Mouse (Mus musculus): ENCODE measurements around the gene Rab3ip. TPM values are rescaled to one million over a fixed set of nuclear protein-coding genes. Genes with fewer than 3 reads are reported as not detected.

Rab3ip gene
- polyA plus RNA-seq, 1 experiment from 2014 or later: 43.1 TPM

DNA sequence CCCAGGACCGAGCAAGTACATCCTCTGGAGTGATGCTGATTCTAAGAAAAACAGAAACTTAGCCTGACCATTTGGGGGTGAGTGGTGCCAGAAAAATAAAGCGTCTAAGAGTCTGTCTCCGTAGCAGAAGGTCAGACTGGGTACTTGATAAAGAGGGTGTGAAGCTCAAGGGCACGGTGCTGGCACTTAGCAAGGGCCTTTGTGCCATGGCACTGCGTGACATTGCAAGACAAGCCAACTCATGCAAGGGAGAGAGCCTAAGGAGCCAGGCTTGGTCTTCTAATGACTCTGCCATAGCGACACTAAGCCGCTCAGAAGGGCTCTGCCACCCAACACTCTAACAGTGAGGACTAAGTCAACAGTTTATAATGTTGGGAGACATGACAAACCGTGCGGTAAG lies 28.3 kb upstream of the Rab3ip start:
- no peak overlapping the region for H3K4me2 ChIP-seq
- no peak overlapping the region for H3K9ac ChIP-seq
- H3K27ac ChIP-seq: no peak overlapping the region
- 93% methylated on average over 9 of the region's 9 CpGs for WGBS
- no peaks in the 10 kb centered on the region for H3K36me3 ChIP-seq (ENCODE audit: poor library complexity, severe bottlenecking)
- no peak overlapping the region for H3K4me3 ChIP-seq
- no peak for ATAC-seq
- no peaks in the 10 kb centered on the region for H3K4me1 ChIP-seq
- no peaks in the 10 kb centered on the region for H3K27me3 ChIP-seq
- no peaks in the 10 kb centered on the region for H3K9me3 ChIP-seq (replicated peaks)

DNA sequence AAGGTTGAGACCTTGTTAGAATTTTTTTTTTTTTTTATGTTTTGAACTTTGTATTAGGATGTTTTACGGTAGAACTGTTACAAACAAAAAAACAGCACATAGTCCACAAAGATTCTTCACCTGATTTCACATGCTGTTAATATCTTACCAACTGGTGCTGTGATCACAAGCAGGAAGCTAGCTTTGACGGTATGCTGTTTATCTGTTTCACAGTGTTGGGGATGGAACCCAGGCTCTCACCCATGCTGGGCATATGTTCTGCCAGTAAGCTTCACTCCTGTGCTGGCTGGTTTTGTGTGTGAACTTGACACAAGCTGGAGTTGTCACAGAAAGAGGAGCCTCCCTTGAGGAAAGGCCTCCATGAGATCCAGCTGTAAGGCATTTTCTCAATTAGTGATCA lies 27.3 kb upstream of the Rab3ip start:
- Histone ChIP-seq H3K9me3 (replicated peaks) (no peaks in the 10 kb centered on the region), H3K36me3 (ENCODE audit: poor library complexity, severe bottlenecking) (no peaks in the 10 kb centered on the region), H3K27ac (no peak overlapping the region), H3K4me3 (no peak overlapping the region), H3K4me1 (no peaks in the 10 kb centered on the region), H3K4me2 (no peak overlapping the region), H3K9ac (no peak overlapping the region), H3K27me3 (no peaks in the 10 kb centered on the region)
- 88% methylated on average over 2 of the region's 2 CpGs for WGBS
- no peak for ATAC-seq

DNA sequence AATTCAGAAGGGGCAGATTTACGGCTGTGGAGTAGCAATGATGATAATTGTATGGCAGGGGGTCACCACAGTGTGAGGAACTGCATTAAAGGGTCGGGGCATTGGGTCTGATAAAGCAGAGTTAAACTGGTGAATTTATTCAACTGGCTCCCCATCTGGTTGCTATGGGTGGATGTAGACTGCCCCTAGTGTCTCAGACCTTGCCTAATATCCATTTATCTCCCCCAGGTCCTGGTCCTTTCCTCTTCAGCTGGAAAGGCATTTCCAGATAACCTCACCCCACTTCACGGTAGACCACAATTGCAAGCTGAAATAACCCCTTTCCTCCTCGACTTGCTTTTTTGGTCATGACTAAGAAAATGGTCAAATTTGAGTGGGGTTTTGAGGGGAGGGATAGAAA lies 26.9 kb upstream of the Rab3ip start:
- no peaks in the 10 kb centered on the region for H3K4me1 ChIP-seq
- H3K9me3 ChIP-seq (replicated peaks): no peaks in the 10 kb centered on the region
- WGBS: 74% methylated on average over 4 of the region's 4 CpGs
- H3K27ac ChIP-seq: no peak overlapping the region
- no peak overlapping the region for H3K4me3 ChIP-seq
- no peak for ATAC-seq
- H3K9ac ChIP-seq: no peak overlapping the region
- H3K27me3 ChIP-seq: no peaks in the 10 kb centered on the region
- no peaks in the 10 kb centered on the region for H3K36me3 ChIP-seq (ENCODE audit: poor library complexity, severe bottlenecking)
- H3K4me2 ChIP-seq: no peak overlapping the region

DNA sequence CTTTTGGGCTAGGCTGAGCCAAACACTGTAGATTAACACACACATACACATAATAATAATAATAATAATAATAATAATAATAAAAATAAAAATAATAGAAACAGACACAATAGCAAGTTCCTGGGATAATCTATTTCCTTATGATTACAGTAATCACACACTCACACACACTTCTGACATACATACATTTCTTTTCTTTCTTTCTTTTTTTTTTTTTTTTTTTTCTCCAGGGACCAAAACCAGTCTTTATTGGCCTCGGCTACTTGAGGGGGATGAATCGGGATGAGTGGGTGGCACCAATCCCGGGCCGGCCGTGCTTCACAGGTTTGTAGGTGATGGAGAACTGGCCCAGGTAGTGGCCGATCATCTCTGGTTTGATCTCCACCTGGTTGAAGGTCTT lies 21.9 kb upstream of the Rab3ip start, which contains the start of gene Gm10271:
Gene Gm10271 (minus strand): TSS at position 101 of the 400 bp plus-strand sequence.
- Histone ChIP-seq H3K27ac (no peak within 1 kb of the TSS), H3K4me3 (no peak within 1 kb of the TSS), H3K27me3 (no peaks in the 10 kb centered on the region), H3K9me3 (replicated peaks) (no peaks in the 10 kb centered on the region), H3K4me1 (no peaks in the 10 kb centered on the region), H3K4me2 (no peak within 1 kb of the TSS), H3K36me3 (ENCODE audit: poor library complexity, severe bottlenecking) (no peaks in the 10 kb centered on the region), H3K9ac (no peak within 1 kb of the TSS)
- ATAC-seq: no peak
- WGBS: 97% methylated on average over 6 of the region's 6 CpGs

DNA sequence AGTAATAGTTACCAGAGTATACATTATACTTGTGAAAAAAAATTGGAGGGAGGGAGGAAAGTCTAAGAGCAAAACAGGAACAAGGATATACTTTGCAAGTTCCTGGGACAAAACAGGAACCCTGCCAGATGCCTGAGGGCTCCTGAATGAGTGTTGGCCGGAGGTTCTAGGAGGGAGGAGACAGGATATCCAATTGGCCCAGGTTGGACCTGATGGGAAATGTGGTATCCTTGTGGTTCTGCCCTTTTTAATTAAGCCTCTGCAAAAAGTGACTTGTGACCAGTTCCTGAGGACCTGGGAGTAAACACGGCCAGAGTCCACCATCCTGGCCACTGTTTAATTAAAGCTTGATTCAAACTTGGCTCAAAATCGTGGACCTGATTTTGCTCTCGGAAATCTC lies 18.2 kb upstream of the Rab3ip start:
- Histone ChIP-seq H3K27me3 (no peaks in the 10 kb centered on the region), H3K4me1 (no peaks in the 10 kb centered on the region), H3K4me3 (no peak overlapping the region), H3K27ac (no peak overlapping the region), H3K9me3 (replicated peaks) (no peaks in the 10 kb centered on the region), H3K4me2 (no peak overlapping the region), H3K36me3 (ENCODE audit: poor library complexity, severe bottlenecking) (no peaks in the 10 kb centered on the region), H3K9ac (no peak overlapping the region)
- ATAC-seq: no peak
- WGBS: 90% methylated on average over 4 of the region's 4 CpGs

DNA sequence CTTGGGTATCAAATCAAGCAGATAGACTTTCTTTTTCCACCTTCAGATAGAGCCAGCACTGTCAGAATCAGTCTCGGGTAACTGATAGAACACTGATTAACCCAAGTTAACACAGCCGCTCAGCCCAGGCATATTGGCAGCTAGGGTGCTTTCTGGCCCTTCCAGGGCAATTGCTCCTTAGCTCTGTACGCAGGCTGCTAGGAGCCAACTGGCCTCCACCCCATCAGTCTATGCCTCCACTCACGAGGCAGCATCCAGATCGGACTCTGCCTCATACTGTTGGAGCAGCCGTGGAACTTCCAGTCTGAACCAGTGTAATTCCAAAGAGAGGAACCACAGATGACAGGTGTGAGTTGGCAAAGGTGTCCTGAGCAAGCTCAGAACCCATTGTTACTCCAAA lies 15.5 kb upstream of the Rab3ip start:
- no peak overlapping the region for H3K27ac ChIP-seq
- no peaks in the 10 kb centered on the region for H3K9me3 ChIP-seq (replicated peaks)
- H3K4me3 ChIP-seq: no peak overlapping the region
- H3K36me3 ChIP-seq (ENCODE audit: poor library complexity, severe bottlenecking): no peaks in the 10 kb centered on the region
- 82% methylated on average over 6 of the region's 6 CpGs for WGBS
- H3K9ac ChIP-seq: no peak overlapping the region
- no peak overlapping the region for H3K4me2 ChIP-seq
- ATAC-seq: no peak
- H3K27me3 ChIP-seq: no peaks in the 10 kb centered on the region
- H3K4me1 ChIP-seq: no peaks in the 10 kb centered on the region

DNA sequence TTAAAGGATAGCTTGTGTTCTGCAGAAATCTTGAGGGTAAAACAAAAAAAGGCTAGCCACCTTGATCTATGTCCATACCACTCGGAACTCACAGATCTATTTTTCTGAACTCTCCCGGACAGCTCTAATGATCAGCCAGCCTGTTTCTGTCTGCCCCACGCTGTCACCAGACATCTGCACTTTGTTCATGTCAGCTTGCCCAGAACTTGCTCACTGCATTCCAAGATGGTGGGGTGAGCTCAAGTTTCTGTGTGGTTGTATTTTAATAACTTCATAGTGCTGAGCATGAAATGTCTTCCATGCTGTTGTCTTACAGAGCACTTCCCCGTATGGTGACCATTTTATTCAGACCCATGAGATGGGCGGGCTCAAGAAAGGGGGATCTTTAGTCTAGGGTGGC lies 14.7 kb upstream of the Rab3ip start:
- H3K4me2 ChIP-seq: no peak overlapping the region
- no peak for ATAC-seq
- H3K27ac ChIP-seq: no peak overlapping the region
- H3K9me3 ChIP-seq (replicated peaks): no peaks in the 10 kb centered on the region
- H3K9ac ChIP-seq: no peak overlapping the region
- H3K36me3 ChIP-seq (ENCODE audit: poor library complexity, severe bottlenecking): no peaks in the 10 kb centered on the region
- H3K27me3 ChIP-seq: no peaks in the 10 kb centered on the region
- WGBS: 80% methylated on average over 5 of the region's 5 CpGs
- H3K4me1 ChIP-seq: no peaks in the 10 kb centered on the region
- no peak overlapping the region for H3K4me3 ChIP-seq

DNA sequence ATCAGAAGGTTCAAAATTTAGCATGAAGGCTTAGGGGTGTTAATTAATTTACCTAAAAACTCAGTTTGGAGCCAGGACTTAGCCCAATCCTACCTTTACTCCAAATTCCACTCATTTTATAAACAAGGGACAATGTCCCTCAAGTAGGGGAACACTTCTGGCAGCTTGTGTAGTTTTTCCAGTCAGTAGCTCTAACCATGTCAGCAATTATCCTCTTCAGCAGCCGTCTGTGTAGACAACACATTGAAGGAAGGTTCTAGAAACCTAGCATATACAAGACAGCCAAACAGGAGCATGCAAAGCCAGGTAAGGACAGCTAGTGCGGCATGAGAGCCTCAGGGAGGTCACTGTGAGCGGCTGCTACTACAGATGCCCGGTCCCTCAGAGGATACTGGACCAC lies 14.0 kb upstream of the Rab3ip start:
- H3K4me2 ChIP-seq: no peak overlapping the region
- WGBS: 87% methylated on average over 4 of the region's 4 CpGs
- H3K27me3 ChIP-seq: no peaks in the 10 kb centered on the region
- ATAC-seq: no peak
- H3K4me1 ChIP-seq: no peaks in the 10 kb centered on the region
- no peaks in the 10 kb centered on the region for H3K9me3 ChIP-seq (replicated peaks)
- no peak overlapping the region for H3K4me3 ChIP-seq
- no peaks in the 10 kb centered on the region for H3K36me3 ChIP-seq (ENCODE audit: poor library complexity, severe bottlenecking)
- no peak overlapping the region for H3K27ac ChIP-seq
- no peak overlapping the region for H3K9ac ChIP-seq

DNA sequence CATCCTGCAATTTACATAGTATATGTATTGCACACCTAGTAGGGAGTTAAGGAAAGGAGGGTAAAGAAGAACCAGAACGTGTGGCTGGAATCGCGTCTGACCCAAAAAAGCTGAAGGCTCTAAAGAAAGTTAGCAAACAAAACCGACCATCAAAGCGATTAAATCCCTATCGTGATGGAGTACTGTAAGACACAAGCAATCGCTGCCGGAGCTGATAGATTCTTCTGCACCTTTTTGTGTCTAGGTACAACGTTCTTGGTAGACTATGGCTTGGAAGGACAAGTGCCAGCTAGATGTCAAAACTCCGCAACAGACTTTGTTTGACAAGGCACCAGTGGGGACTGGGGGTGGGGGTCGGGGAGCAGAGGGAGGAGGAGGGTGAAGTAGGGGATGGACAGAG lies 13.5 kb upstream of the Rab3ip start:
- H3K27me3 ChIP-seq: no peaks in the 10 kb centered on the region
- H3K4me1 ChIP-seq: no peaks in the 10 kb centered on the region
- no peak overlapping the region for H3K27ac ChIP-seq
- H3K36me3 ChIP-seq (ENCODE audit: poor library complexity, severe bottlenecking): no peaks in the 10 kb centered on the region
- no peak for ATAC-seq
- no peak overlapping the region for H3K4me2 ChIP-seq
- WGBS: 79% methylated on average over 11 of the region's 11 CpGs
- H3K9ac ChIP-seq: no peak overlapping the region
- H3K9me3 ChIP-seq (replicated peaks): no peaks in the 10 kb centered on the region
- no peak overlapping the region for H3K4me3 ChIP-seq

DNA sequence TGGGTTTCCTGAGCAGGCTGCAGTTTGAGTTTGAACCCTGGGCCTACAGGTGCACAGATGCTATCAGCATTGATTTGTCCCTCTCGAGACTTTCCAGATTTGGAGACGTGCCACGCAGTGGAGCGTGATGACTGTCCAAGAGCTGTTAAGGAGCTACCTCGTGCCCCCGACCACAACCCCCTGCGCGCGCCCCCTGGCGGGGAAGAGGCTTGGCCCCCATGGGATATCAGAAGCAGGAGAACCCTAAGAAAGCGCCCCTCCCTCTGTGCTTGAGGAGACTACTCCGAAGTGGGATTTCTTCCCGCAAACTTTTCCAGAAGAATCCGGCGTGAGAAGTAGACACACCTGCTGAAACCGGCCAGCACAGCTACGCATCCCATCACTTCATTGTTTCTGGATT lies 12.2 kb upstream of the Rab3ip start:
- H3K4me3 ChIP-seq: no peak overlapping the region
- WGBS: 60% methylated on average over 17 of the region's 17 CpGs

DNA sequence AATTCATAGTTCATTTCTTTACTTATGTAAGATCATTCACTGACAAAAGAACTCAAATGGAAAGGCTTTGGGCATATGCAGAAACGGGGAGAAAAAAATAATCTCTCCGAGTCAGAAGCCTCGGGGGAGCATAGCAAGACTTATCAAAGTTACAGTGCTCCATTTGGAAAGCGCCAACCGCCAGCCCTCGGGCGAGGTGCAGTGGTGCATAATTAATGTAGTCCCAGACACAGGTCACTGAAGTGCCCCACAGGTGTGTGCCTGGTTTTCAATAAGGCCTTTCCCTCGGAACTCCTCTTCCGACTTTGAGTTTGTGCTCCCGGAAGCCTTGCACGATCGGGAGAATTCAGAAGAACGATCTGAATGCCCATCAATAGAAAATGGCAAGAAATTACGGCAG lies 11.6 kb upstream of the Rab3ip start:
- no peak overlapping the region for H3K27ac ChIP-seq
- 84% methylated on average over 14 of the region's 14 CpGs for WGBS
- H3K27me3 ChIP-seq: no peaks in the 10 kb centered on the region
- no peaks in the 10 kb centered on the region for H3K9me3 ChIP-seq (replicated peaks)
- H3K4me3 ChIP-seq: no peak overlapping the region
- H3K4me1 ChIP-seq: no peaks in the 10 kb centered on the region
- H3K9ac ChIP-seq: no peak overlapping the region
- H3K36me3 ChIP-seq (ENCODE audit: poor library complexity, severe bottlenecking): no peaks in the 10 kb centered on the region
- no peak for ATAC-seq
- H3K4me2 ChIP-seq: no peak overlapping the region

More for the DNA sequence above, 12.2 kb upstream of the Rab3ip start:
- no peak overlapping the region for H3K9ac ChIP-seq
- H3K36me3 ChIP-seq (ENCODE audit: poor library complexity, severe bottlenecking): no peaks in the 10 kb centered on the region
- H3K27me3 ChIP-seq: no peaks in the 10 kb centered on the region
- no peak overlapping the region for H3K4me2 ChIP-seq
- no peaks in the 10 kb centered on the region for H3K4me1 ChIP-seq
- H3K27ac ChIP-seq: no peak overlapping the region
- ATAC-seq: no peak
- no peaks in the 10 kb centered on the region for H3K9me3 ChIP-seq (replicated peaks)

DNA sequence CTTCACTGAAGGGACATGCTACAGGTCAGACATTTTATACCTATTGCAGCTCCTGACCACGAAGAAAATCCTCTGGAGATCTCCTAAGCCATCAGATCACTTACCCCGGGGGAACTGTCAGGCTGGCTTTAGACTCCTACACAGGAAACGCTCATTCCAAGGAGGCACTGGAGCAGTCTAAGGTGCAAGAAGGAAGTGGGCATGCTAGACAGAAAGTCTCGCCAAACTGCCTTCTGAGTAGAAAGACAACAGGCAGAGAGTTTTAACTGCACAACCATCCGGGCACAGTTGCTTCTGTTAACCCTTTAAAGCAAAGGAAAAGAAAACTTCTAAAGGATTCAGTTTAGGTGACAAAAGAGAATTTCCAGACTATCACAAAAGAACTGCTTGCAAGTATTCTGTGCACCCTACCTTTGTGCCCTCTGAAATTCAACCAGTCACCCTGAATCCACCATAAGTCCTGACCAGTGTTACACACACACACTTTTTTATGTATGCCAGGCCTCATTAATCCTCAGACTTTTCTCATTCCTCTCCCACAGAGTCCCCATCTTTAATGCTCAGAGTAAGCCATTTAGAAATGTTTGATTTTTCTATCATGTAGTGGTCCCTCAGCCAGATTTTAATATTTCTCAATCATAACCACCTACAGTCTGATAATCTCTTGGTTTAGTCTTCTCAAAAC lies 7.4 kb upstream of the Rab3ip start:
- Histone ChIP-seq H3K4me2 (no peak overlapping the region), H3K36me3 (ENCODE audit: poor library complexity, severe bottlenecking) (no peaks in the 10 kb centered on the region), H3K27me3 (no peaks in the 10 kb centered on the region), H3K9ac (no peak overlapping the region), H3K4me1 (no peaks in the 10 kb centered on the region), H3K27ac (no peak overlapping the region), H3K4me3 (no peak overlapping the region), H3K9me3 (replicated peaks) (no peaks in the 10 kb centered on the region)
- ATAC-seq: no peak
- 66% methylated on average over 5 of the region's 5 CpGs for WGBS

DNA sequence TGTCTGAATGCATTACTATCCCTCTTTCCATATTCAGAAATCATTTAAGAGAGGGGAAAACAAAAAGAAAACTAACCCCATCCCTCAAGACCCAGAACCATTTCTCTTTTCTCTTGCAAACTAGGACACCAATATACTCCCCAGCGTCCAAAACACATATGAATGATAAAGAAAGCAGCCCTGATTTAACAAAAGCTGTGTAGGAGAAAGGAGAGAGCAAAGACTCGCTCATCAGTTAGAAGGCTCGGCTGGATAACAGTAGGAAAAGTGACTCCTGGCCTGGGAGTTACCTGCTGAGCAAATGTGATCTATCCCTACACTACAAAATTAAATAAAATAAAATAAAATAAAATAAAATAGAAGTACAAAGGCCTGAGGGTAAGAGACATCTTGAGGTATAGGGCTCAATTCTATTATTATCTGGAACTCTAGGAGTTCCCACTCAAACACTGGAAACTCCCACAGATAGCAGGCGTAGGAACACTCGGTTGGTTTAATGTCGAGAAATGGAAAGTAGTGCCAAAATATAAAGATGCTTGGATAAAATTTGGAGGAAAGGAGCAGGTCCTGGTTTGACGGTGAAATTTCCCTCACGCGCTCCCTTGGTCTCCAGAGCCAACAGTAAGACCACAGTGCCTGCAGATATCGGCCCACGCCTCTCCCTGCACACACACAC lies 6.1 kb upstream of the Rab3ip start:
- H3K27me3 ChIP-seq: no peaks in the 10 kb centered on the region
- ATAC-seq: no peak
- 91% methylated on average over 11 of the region's 11 CpGs for WGBS

More for the DNA sequence above, 6.1 kb upstream of the Rab3ip start:
- no peak overlapping the region for H3K4me3 ChIP-seq
- no peaks in the 10 kb centered on the region for H3K4me1 ChIP-seq
- H3K9ac ChIP-seq: no peak overlapping the region
- no peaks in the 10 kb centered on the region for H3K9me3 ChIP-seq (replicated peaks)
- no peak overlapping the region for H3K27ac ChIP-seq
- H3K4me2 ChIP-seq: no peak overlapping the region
- H3K36me3 ChIP-seq (ENCODE audit: poor library complexity, severe bottlenecking): no peaks in the 10 kb centered on the region
